Mouse (Mus musculus) limb, embryonic 13.5 days (tissue): Measurements from ENCODE around the gene Cacna1c. TPM values are rescaled to one million over a fixed set of nuclear protein-coding genes. Genes with fewer than 3 reads are reported as not detected.

Source experiments
- ATAC-seq: fragments of 200-750 bp; cut with Nextera tagmentation; 2 replicates; pipeline ENCODE4 v1.8.0; 2017; ENCODE audit warnings: low read depth, moderate number of reproducible peaks, moderate TSS enrichment; ENCODE audit not compliant: low FRiP score
- H3K27ac ChIP-seq: fragments of 300-500 bp; sonication (generic); 2 replicates; pipeline ENCODE4 v1.5.1; 2015; ENCODE audit warnings: inconsistent platforms, mild to moderate bottlenecking, moderate library complexity
- H3K27me3 ChIP-seq: fragments of 300-500 bp; sonication (generic); 2 replicates; pipeline ENCODE4 v1.6.1; 2015; ENCODE audit warnings: mild to moderate bottlenecking, inconsistent platforms
- H3K36me3 ChIP-seq: fragments of 300-500 bp; sonication (generic); 2 replicates; pipeline ENCODE4 v1.6.1; 2015; ENCODE audit warnings: inconsistent platforms, mild to moderate bottlenecking, moderate library complexity
- H3K4me1 ChIP-seq: fragments of 300-500 bp; sonication (generic); 2 replicates; pipeline ENCODE4 v1.6.1; 2015; ENCODE audit warnings: inconsistent platforms
- H3K4me2 ChIP-seq: fragments of 300-500 bp; sonication (generic); replicated peaks from 2 replicates; pipeline ENCODE4 v1.6.1; 2015; ENCODE audit warnings: inconsistent platforms, mild to moderate bottlenecking, moderate library complexity
- H3K4me3 ChIP-seq: fragments of 300-500 bp; sonication (generic); 2 replicates; pipeline ENCODE4 v1.5.1; 2015; ENCODE audit warnings: moderate library complexity, mild to moderate bottlenecking, inconsistent platforms
- H3K9ac ChIP-seq: fragments of 300-500 bp; sonication (generic); 2 replicates; pipeline ENCODE4 v1.6.1; 2015; ENCODE audit warnings: mild to moderate bottlenecking, inconsistent platforms
- H3K9me3 ChIP-seq: fragments of 300-500 bp; sonication (generic); 2 replicates; pipeline ENCODE4 v1.6.1; 2016; ENCODE audit warnings: inconsistent platforms
- WGBS: fragments of 180-500 bp; shearing (Covaris S2); methylation state at CpG from one replicate; pipeline ENCODE4 v1.1.7; 2015; 5-methylcytosine and 5-hydroxymethylcytosine counted together
- polyA plus RNA-seq: library from polyadenylated mRNA; unstranded; fragments of >200 nt; fragmentation: Nextera tagmentation; extraction: Ambion mirVana; gene quantifications from 2 replicates; pipeline ENCODE4 v1.2.1, GENCODE M21; 2015

Cacna1c gene
- polyA plus RNA-seq, 1 experiment from 2014 or later: 9.9 TPM

- Histone ChIP-seq H3K9me3 (no peaks in the 10 kb centered on the region), H3K36me3 (peaks cover 14% of the 10 kb centered on the region), H3K4me2 (no peak overlapping the region), H3K4me1 (peaks cover 6% of the 10 kb centered on the region; the same call in 1 of the 2 replicates), H3K9ac (no peak overlapping the region), H3K27me3 (no peaks in the 10 kb centered on the region), H3K27ac (no peak overlapping the region), H3K4me3 (no peak overlapping the region)
- ATAC-seq: no peak
- 10% methylated on average over 4 of the region's 4 CpGs for WGBS
Measured at GRCm38 (mm10) chr6:118756511-118756910, 439.7 kb downstream of the Cacna1c start.

- WGBS: 91% methylated on average over 5 of the region's 5 CpGs
- Histone ChIP-seq H3K27me3 (no peaks in the 10 kb centered on the region), H3K9me3 (no peaks in the 10 kb centered on the region), H3K27ac (no peak overlapping the region), H3K9ac (no peak overlapping the region), H3K36me3 (peaks cover 21% of the 10 kb centered on the region), H3K4me2 (no peak overlapping the region), H3K4me3 (no peak overlapping the region), H3K4me1 (peaks cover 6% of the 10 kb centered on the region; the same call in 1 of the 2 replicates)
- ATAC-seq: no peak
Measured at GRCm38 (mm10) chr6:118755768-118756167, 440.4 kb downstream of the Cacna1c start.

GRCm38 (mm10) chr6:118754439-118754838, 441.8 kb downstream of the Cacna1c start:
- 76% methylated on average over 3 of the region's 3 CpGs for WGBS
- ATAC-seq: no peak
- peaks cover 6% of the 10 kb centered on the region; the same call in 1 of the 2 replicates for H3K4me1 ChIP-seq
- no peaks in the 10 kb centered on the region for H3K27me3 ChIP-seq
- H3K36me3 ChIP-seq: peaks cover 31% of the 10 kb centered on the region
- no peak overlapping the region for H3K4me2 ChIP-seq
- no peak overlapping the region for H3K27ac ChIP-seq
- no peaks in the 10 kb centered on the region for H3K9me3 ChIP-seq
- H3K9ac ChIP-seq: no peak overlapping the region
- no peak overlapping the region for H3K4me3 ChIP-seq

- H3K9ac ChIP-seq: no peak overlapping the region
- H3K4me2 ChIP-seq: no peak overlapping the region
- no peaks in the 10 kb centered on the region for H3K27me3 ChIP-seq
- 88% methylated on average over 8 of the region's 8 CpGs for WGBS
- no peak for ATAC-seq
- no peak overlapping the region for H3K27ac ChIP-seq
- no peak overlapping the region for H3K4me3 ChIP-seq
- H3K9me3 ChIP-seq: no peaks in the 10 kb centered on the region
- H3K36me3 ChIP-seq: peaks cover 31% of the 10 kb centered on the region
- H3K4me1 ChIP-seq: peaks cover 6% of the 10 kb centered on the region; the same call in 1 of the 2 replicates
Measured at GRCm38 (mm10) chr6:118753787-118754186, 442.4 kb downstream of the Cacna1c start.

GRCm38 (mm10) chr6:118753064-118753463, 443.2 kb downstream of the Cacna1c start:
- 83% methylated on average over 5 of the region's 5 CpGs for WGBS
- Histone ChIP-seq H3K27me3 (no peaks in the 10 kb centered on the region), H3K27ac (no peak overlapping the region), H3K9ac (no peak overlapping the region), H3K4me2 (no peak overlapping the region), H3K4me3 (no peak overlapping the region), H3K36me3 (peaks cover 31% of the 10 kb centered on the region), H3K9me3 (no peaks in the 10 kb centered on the region), H3K4me1 (peaks cover 6% of the 10 kb centered on the region; the same call in 1 of the 2 replicates)
- no peak for ATAC-seq

GRCm38 (mm10) chr6:118749285-118749684, 446.9 kb downstream of the Cacna1c start:
- H3K27me3 ChIP-seq: no peaks in the 10 kb centered on the region
- H3K27ac ChIP-seq: no peak overlapping the region
- H3K9ac ChIP-seq: no peak overlapping the region
- H3K4me3 ChIP-seq: no peak overlapping the region
- WGBS: 94% methylated on average over 1 of the region's 1 CpGs
- no peak for ATAC-seq
- no peaks in the 10 kb centered on the region for H3K9me3 ChIP-seq
- H3K4me1 ChIP-seq: no peaks in the 10 kb centered on the region
- H3K36me3 ChIP-seq: peaks cover 42% of the 10 kb centered on the region
- no peak overlapping the region for H3K4me2 ChIP-seq

- 63% methylated on average over 6 of the region's 6 CpGs for WGBS
- no peak overlapping the region for H3K4me2 ChIP-seq
- no peak overlapping the region for H3K27ac ChIP-seq
- no peaks in the 10 kb centered on the region for H3K9me3 ChIP-seq
- no peak for ATAC-seq
- H3K9ac ChIP-seq: no peak overlapping the region
- H3K4me1 ChIP-seq: no peaks in the 10 kb centered on the region
- no peak overlapping the region for H3K4me3 ChIP-seq
- no peaks in the 10 kb centered on the region for H3K27me3 ChIP-seq
- H3K36me3 ChIP-seq: peaks cover 30% of the 10 kb centered on the region
Measured at GRCm38 (mm10) chr6:118742701-118743100, 453.5 kb downstream of the Cacna1c start.

- Histone ChIP-seq H3K27ac (no peak overlapping the region), H3K9ac (no peak overlapping the region), H3K9me3 (no peaks in the 10 kb centered on the region), H3K36me3 (peaks cover 25% of the 10 kb centered on the region), H3K4me3 (no peak overlapping the region), H3K4me1 (no peaks in the 10 kb centered on the region), H3K27me3 (no peaks in the 10 kb centered on the region), H3K4me2 (no peak overlapping the region)
- ATAC-seq: no peak
- 94% methylated on average over 14 of the region's 14 CpGs for whole genome bisulfite sequencing
Measured at GRCm38 (mm10) chr6:118741841-118742240, 454.4 kb downstream of the Cacna1c start.

- Histone ChIP-seq H3K27me3 (no peaks in the 10 kb centered on the region), H3K9me3 (no peaks in the 10 kb centered on the region), H3K4me1 (no peaks in the 10 kb centered on the region), H3K36me3 (peaks cover 19% of the 10 kb centered on the region), H3K9ac (no peak overlapping the region), H3K4me3 (no peak overlapping the region), H3K27ac (no peak overlapping the region), H3K4me2 (no peak overlapping the region)
- 88% methylated on average over 9 of the region's 9 CpGs for WGBS
- ATAC-seq: no peak
Measured at GRCm38 (mm10) chr6:118739961-118740599, 456.1 kb downstream of the Cacna1c start.

- ATAC-seq: no peak
- H3K4me2 ChIP-seq: no peak overlapping the region
- no peak overlapping the region for H3K9ac ChIP-seq
- H3K4me1 ChIP-seq: no peaks in the 10 kb centered on the region
- WGBS: 50% methylated on average over 4 of the region's 4 CpGs
- H3K9me3 ChIP-seq: no peaks in the 10 kb centered on the region
- H3K36me3 ChIP-seq: peaks cover 20% of the 10 kb centered on the region
- no peak overlapping the region for H3K27ac ChIP-seq
- H3K4me3 ChIP-seq: no peak overlapping the region
- H3K27me3 ChIP-seq: no peaks in the 10 kb centered on the region
Measured at GRCm38 (mm10) chr6:118739344-118739743, 456.9 kb downstream of the Cacna1c start.

- 58% methylated on average over 3 of the region's 3 CpGs for WGBS
- H3K9ac ChIP-seq: no peak overlapping the region
- no peaks in the 10 kb centered on the region for H3K27me3 ChIP-seq
- ATAC-seq: no peak
- H3K4me3 ChIP-seq: no peak overlapping the region
- H3K4me2 ChIP-seq: no peak overlapping the region
- no peaks in the 10 kb centered on the region for H3K4me1 ChIP-seq
- peaks cover 26% of the 10 kb centered on the region for H3K36me3 ChIP-seq
- H3K27ac ChIP-seq: no peak overlapping the region
- H3K9me3 ChIP-seq: no peaks in the 10 kb centered on the region
Measured at GRCm38 (mm10) chr6:118738656-118739055, 457.6 kb downstream of the Cacna1c start.

- H3K27ac ChIP-seq: no peak overlapping the region
- H3K9me3 ChIP-seq: no peaks in the 10 kb centered on the region
- H3K27me3 ChIP-seq: no peaks in the 10 kb centered on the region
- no peaks in the 10 kb centered on the region for H3K4me1 ChIP-seq
- no peak for ATAC-seq
- H3K4me2 ChIP-seq: no peak overlapping the region
- H3K4me3 ChIP-seq: no peak overlapping the region
- peaks cover 38% of the 10 kb centered on the region for H3K36me3 ChIP-seq
- H3K9ac ChIP-seq: no peak overlapping the region
- 76% methylated on average over 6 of the region's 6 CpGs for WGBS
Measured at GRCm38 (mm10) chr6:118737078-118737477, 459.1 kb downstream of the Cacna1c start.

GRCm38 (mm10) chr6:118736491-118736890, 459.7 kb downstream of the Cacna1c start:
- Histone ChIP-seq H3K9me3 (no peaks in the 10 kb centered on the region), H3K4me1 (no peaks in the 10 kb centered on the region), H3K4me3 (no peak overlapping the region), H3K4me2 (no peak overlapping the region), H3K9ac (no peak overlapping the region), H3K36me3 (peaks cover 39% of the 10 kb centered on the region), H3K27ac (no peak overlapping the region), H3K27me3 (no peaks in the 10 kb centered on the region)
- 80% methylated on average over 7 of the region's 7 CpGs for WGBS
- ATAC-seq: no peak
